ENCODE assay signal across 28 mouse cellular contexts in the genomic region with DNA sequence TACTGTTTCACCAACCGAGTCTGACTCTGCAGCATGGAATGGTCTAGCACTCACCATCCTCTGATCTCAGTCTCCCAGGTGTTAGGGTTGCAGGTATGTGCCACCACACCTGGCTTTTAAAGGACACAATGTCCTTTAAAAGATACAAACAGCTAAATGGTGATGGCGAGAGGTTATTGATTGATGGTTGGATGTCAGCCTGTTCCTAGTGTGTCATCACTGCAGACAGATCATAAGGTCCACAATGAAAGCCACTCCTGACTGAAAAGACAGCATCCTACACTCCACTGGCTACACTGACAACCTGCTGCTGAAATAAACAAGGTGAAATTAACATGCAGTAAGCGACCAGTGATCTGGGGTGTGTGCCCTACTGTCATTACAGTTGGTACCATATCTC.
DNase-seq lines count a peak whose midpoint lies in the region; TF ChIP-seq lines count a peak whose summit lies in the region.
"Had no signal": no experiment of that assay in that cellular context is flagged by ENCODE, and none has a peak within 500 bp of the region (broad histone marks: within the 10 kb centered on the region; RNA-seq: fewer than 3 reads in every experiment).

No protein-coding gene starts in this region.

- WGBS in heart, adult 2 months = 73% methylated on average over 3 of the region's 3 CpGs
- 41% methylated on average over 3 of the region's 3 CpGs for WGBS in liver, adult 2 months

- H3K9ac ChIP-seq in heart, adult 2 months (ENCODE audit: low read depth, low read length) = no peak overlapping the region
- H3K9ac ChIP-seq in liver, adult 2 months (ENCODE audit: low read depth, low read length) = no peak overlapping the region
- H3K9ac ChIP-seq: embryonic facial prominence, embryonic 13.5 days; forebrain, embryonic 12.5 days; forebrain, embryonic 15.5 days; heart, embryonic 12.5 days; heart, embryonic 15.5 days; hindbrain, embryonic 14.5 days had no signal

- TF ChIP-seq POLR2A in heart, adult 2 months (IDR thresholded peaks at IDR 0.05; ENCODE audit: insufficient read depth, low read depth, low read length) = no peak
- TF ChIP-seq POLR2A in liver, adult 2 months (IDR thresholded peaks at IDR 0.05; ENCODE audit: extremely low read depth, insufficient read depth, low read length) = no peak
- TF ChIP-seq POLR2A in bone marrow macrophage, adult 2 months (IDR thresholded peaks at IDR 0.05; ENCODE audit: borderline replicate concordance, low read depth, low read length) = no peak

- H3K4me1 ChIP-seq in heart, adult 2 months (ENCODE audit: control insufficient read depth, insufficient read depth, low read length) = peaks cover 11% of the 10 kb centered on the region
- H3K4me1 ChIP-seq in liver, adult 2 months (ENCODE audit: control insufficient read depth, insufficient read depth, low read length) = peaks cover 15% of the 10 kb centered on the region
- H3K4me1 ChIP-seq in bone marrow macrophage, adult 2 months (ENCODE audit: control insufficient read depth, insufficient read depth, low read length) = peaks cover 48% of the 10 kb centered on the region

- intact Hi-C loops in heart, adult 2 months (cut with DNase I) = no loop called here

- H3K4me3 ChIP-seq in heart, adult 2 months = no peak overlapping the region
- H3K4me3 ChIP-seq in liver, adult 2 months (ENCODE audit: insufficient read depth, low read depth, low read length) = no peak overlapping the region
- no peak overlapping the region for H3K4me3 ChIP-seq in bone marrow macrophage, adult 2 months (ENCODE audit: insufficient read depth, low read length)
- H3K4me3 ChIP-seq: embryonic facial prominence, embryonic 10.5 days; embryonic facial prominence, embryonic 13.5 days; erythroblast, embryonic 14.5 days; forebrain, embryonic 12.5 days; forebrain, embryonic 15.5 days; heart, embryonic 12.5 days; heart, embryonic 15.5 days had no signal

- peak overlapping the region; percentile 66 for H3K27ac ChIP-seq in heart, adult 2 months
- H3K27ac ChIP-seq in liver, adult 2 months (replicated peaks; ENCODE audit: insufficient read depth, low read depth, low read length) = 0 out of 2 replicates have a peak overlapping the region, but pooled peaks have one; percentile 22
- peak overlapping the region; percentile 99 for H3K27ac ChIP-seq in bone marrow macrophage, adult 2 months (ENCODE audit: insufficient read depth, low read depth, low read length)
- H3K27ac ChIP-seq: embryonic facial prominence, embryonic 10.5 days; embryonic facial prominence, embryonic 13.5 days; forebrain, embryonic 12.5 days; forebrain, embryonic 15.5 days; hindbrain, embryonic 14.5 days; hindbrain, postnatal 0 days had no signal

- DNase-seq in heart, adult 2 months = no peak
- no peak for DNase-seq in heart, adult 8-10 months (ENCODE audit: low spot score)
- DNase-seq in liver, adult 2 months (ENCODE audit: extremely low read depth, low read depth, low spot score) = peak; percentile 90
- DNase-seq in liver = no peak
- DNase-seq in left cerebral cortex, adult 18-20 months (ENCODE audit: low spot score in 2 of 2) = no peak
- DNase-seq: adrenal gland, postnatal 10 days; adrenal gland, postnatal 36 days; B cell, adult 2 months; cerebellum, adult 11 months; cerebellum, adult 2 months; cerebellum, adult 9-11 months; cerebellum, postnatal 25 days; embryo, embryonic 11 days; gastrocnemius, postnatal 25 days; heart, postnatal 4 days had no signal

- H3K27me3 ChIP-seq in heart, adult 2 months (ENCODE audit: control insufficient read depth, insufficient read depth, low read length) = no peaks in the 10 kb centered on the region
- no peaks in the 10 kb centered on the region for H3K27me3 ChIP-seq in liver, adult 2 months (ENCODE audit: control insufficient read depth, insufficient read depth, low read length)
- H3K27me3 ChIP-seq: CH12.LX; embryonic facial prominence, embryonic 13.5 days; forebrain, embryonic 12.5 days; forebrain, embryonic 15.5 days; heart, embryonic 12.5 days; heart, embryonic 15.5 days; Patski had no signal

- H3K79me2 ChIP-seq in heart, adult 2 months (replicated peaks; ENCODE audit: control insufficient read depth, insufficient read depth, low read length) = no peaks in the 10 kb centered on the region
- H3K79me2 ChIP-seq in liver, adult 2 months (ENCODE audit: control insufficient read depth, insufficient read depth, low read length) = no peaks in the 10 kb centered on the region

- TF ChIP-seq CTCF in heart, adult 2 months (IDR thresholded peaks at IDR 0.05) = no peak
- no peak for TF ChIP-seq CTCF in liver, adult 2 months (IDR thresholded peaks at IDR 0.05; ENCODE audit: low read depth, low read length)
- TF ChIP-seq CTCF in bone marrow macrophage, adult 2 months (IDR thresholded peaks at IDR 0.05; ENCODE audit: low read depth, low read length) = no peak

- H3K36me3 ChIP-seq in heart, adult 2 months (ENCODE audit: control insufficient read depth, insufficient read depth, low read length) = peaks cover 10% of the 10 kb centered on the region
- no peaks in the 10 kb centered on the region for H3K36me3 ChIP-seq in liver, adult 2 months (ENCODE audit: control insufficient read depth, insufficient read depth, low read length)
- H3K36me3 ChIP-seq: embryonic facial prominence, embryonic 10.5 days; embryonic facial prominence, embryonic 13.5 days; forebrain, embryonic 12.5 days; forebrain, embryonic 15.5 days; G1E; heart, embryonic 12.5 days; heart, embryonic 15.5 days had no signal

- no peak for TF ChIP-seq EP300 in heart, adult 2 months (IDR thresholded peaks at IDR 0.05; ENCODE audit: insufficient read depth, low read depth, low read length)

Comparison
In these comparisons a context has a peak if more than half of its experiments do, and no peak if none do; other contexts are left out.
1. H3K27ac ChIP-seq: peak in every context shown above with its lines; median percentile 99 in bone marrow macrophage, adult 2 months; 66 in heart, adult 2 months; 22 in liver, adult 2 months.